Mouse (Mus musculus) cerebellum, adult (tissue): ENCODE measurements around the gene Prmt9.

Source experiments
- ATAC-seq: cut with Nextera tagmentation; 2 replicates; pipeline ENCODE4 v1.9.2; 2017; ENCODE audit warnings: mild to moderate bottlenecking, moderate library complexity, mixed read lengths; ENCODE audit not compliant: insufficient number of reproducible peaks, low FRiP score, low TSS enrichment

Prmt9 gene

GRCm38 (mm10) chr8:77549121-77549706, at the start of gene Prmt9:
Gene Prmt9, plus strand, starts transcription at chr8:77549397.
- peak; percentile 86 for ATAC-seq

- ATAC-seq, result no peak
These were observed 48.9 kb upstream of the Prmt9 start for GRCm38 (mm10) chr8:77500264-77500663.

GRCm38 (mm10) chr8:77501131-77501530, 48.1 kb upstream of the Prmt9 start:
- ATAC-seq, result no peak

GRCm38 (mm10) chr8:77502547-77502946, 46.6 kb upstream of the Prmt9 start:
- no peak for ATAC-seq

- no peak for ATAC-seq
These were observed 42.7 kb upstream of the Prmt9 start for GRCm38 (mm10) chr8:77506539-77506938.

- ATAC-seq, result peak; percentile 54; the same call in 1 of the 2 replicates
These were observed 41.6 kb upstream of the Prmt9 start for GRCm38 (mm10) chr8:77507510-77508035.

- no peak for ATAC-seq
These were observed 40.2 kb upstream of the Prmt9 start for GRCm38 (mm10) chr8:77509044-77509443.

GRCm38 (mm10) chr8:77510426-77510825, 38.8 kb upstream of the Prmt9 start:
- ATAC-seq, result no peak

GRCm38 (mm10) chr8:77511750-77512493, 37.3 kb upstream of the Prmt9 start:
- no peak for ATAC-seq

GRCm38 (mm10) chr8:77515201-77515600, 34.0 kb upstream of the Prmt9 start:
- no peak for ATAC-seq

- ATAC-seq, result peak; percentile 33; the same call in 1 of the 2 replicates
These were observed 33.4 kb upstream of the Prmt9 start for GRCm38 (mm10) chr8:77515786-77516185.

GRCm38 (mm10) chr8:77516845-77517244, 32.4 kb upstream of the Prmt9 start:
- no peak for ATAC-seq

- ATAC-seq, result peak; percentile 75
These were observed 31.6 kb upstream of the Prmt9 start, which contains the start of gene Arhgap10 for GRCm38 (mm10) chr8:77517301-77518200. Gene Arhgap10, minus strand, starts transcription at chr8:77517953.

- ATAC-seq, result peak; percentile 29
These were observed 30.7 kb upstream of the Prmt9 start for GRCm38 (mm10) chr8:77518201-77519115.

GRCm38 (mm10) chr8:77520601-77521000, 28.6 kb upstream of the Prmt9 start:
- ATAC-seq, result no peak

- no peak for ATAC-seq
These were observed 28.0 kb upstream of the Prmt9 start for GRCm38 (mm10) chr8:77521028-77521785.

GRCm38 (mm10) chr8:77522984-77523383, 26.2 kb upstream of the Prmt9 start:
- no peak for ATAC-seq

- ATAC-seq, result no peak
These were observed 25.1 kb upstream of the Prmt9 start for GRCm38 (mm10) chr8:77524018-77524615.
